Mouse (Mus musculus): Measurements from ENCODE around the gene Gbp5. TPM values are rescaled to one million over a fixed set of nuclear protein-coding genes. Genes with fewer than 3 reads are reported as not detected.
"Not testable (repeated sequence)": the region's sequence is repeated elsewhere in the genome, so short reads cannot be mapped to it uniquely, and the experiment has no call there.

Gbp5 gene
- polyA plus RNA-seq, 1 experiment: 3.0 TPM

DNA sequence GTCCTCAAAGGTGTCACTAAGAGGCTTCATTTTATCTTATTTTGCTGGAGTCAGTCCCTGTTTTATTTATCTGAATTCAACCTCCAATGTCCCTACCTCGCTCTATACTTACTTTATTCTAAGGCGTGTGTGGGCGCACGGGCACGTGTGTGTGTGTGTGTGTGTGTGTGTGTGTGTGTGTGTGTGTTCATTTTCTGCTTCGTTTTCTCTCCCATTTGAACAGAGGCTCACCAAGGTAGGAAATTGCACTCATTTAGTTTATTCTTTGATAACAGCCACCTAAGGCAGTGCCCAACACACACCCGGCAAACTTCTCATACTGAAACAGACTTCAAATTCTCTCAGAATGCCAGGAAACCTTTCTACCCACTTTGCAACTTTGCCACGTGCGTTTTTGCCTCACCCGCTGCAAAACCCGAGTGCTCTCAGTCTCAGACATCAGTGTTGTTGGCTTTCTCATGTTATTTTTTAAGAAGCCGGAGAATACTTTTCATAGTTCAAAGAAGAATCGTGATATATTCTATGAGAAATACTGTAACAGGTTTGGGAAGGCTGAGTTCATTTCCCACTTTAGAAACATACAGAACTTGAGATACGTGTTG lies 67.4 kb downstream of the Gbp5 start:
- no peaks in the 10 kb centered on the region; the same call in 1 of the 2 replicates for H3K4me1 ChIP-seq (ENCODE audit: control insufficient read depth, insufficient read depth, low read length)
- no peak overlapping the region for H3K4me3 ChIP-seq (ENCODE audit: insufficient read depth, low read length)
- TF ChIP-seq CTCF (IDR thresholded peaks at IDR 0.05; ENCODE audit: extremely low read depth, insufficient read depth, low read length) (no peak), POLR2A (IDR thresholded peaks at IDR 0.05; ENCODE audit: extremely low read depth, insufficient read depth, low read length) (no peak)
- no peak overlapping the region for H3K27ac ChIP-seq (ENCODE audit: insufficient read depth, low read length)

- no peak for TF ChIP-seq CTCF (IDR thresholded peaks at IDR 0.05; ENCODE audit: extremely low read depth, insufficient read depth, low read length)
- TF ChIP-seq POLR2A (IDR thresholded peaks at IDR 0.05; ENCODE audit: extremely low read depth, insufficient read depth, low read length): no peak
- no peak overlapping the region for H3K4me3 ChIP-seq (ENCODE audit: insufficient read depth, low read length)
- H3K27ac ChIP-seq (ENCODE audit: insufficient read depth, low read length): no peak overlapping the region
- no peaks in the 10 kb centered on the region; the same call in 1 of the 2 replicates for H3K4me1 ChIP-seq (ENCODE audit: control insufficient read depth, insufficient read depth, low read length)
Observed at GRCm38 (mm10) chr3:142561666-142562065, 67.9 kb downstream of the Gbp5 start.

GRCm38 (mm10) chr3:142567490-142567889 lies 73.7 kb downstream of the Gbp5 start:
- not testable (repeated sequence) for H3K4me1 ChIP-seq (ENCODE audit: control insufficient read depth, insufficient read depth, low read length); H3K27ac ChIP-seq (ENCODE audit: insufficient read depth, low read length); H3K4me3 ChIP-seq (ENCODE audit: insufficient read depth, low read length)

GRCm38 (mm10) chr3:142570738-142571137 lies 77.0 kb downstream of the Gbp5 start:
- Histone ChIP-seq H3K4me1 (ENCODE audit: control insufficient read depth, insufficient read depth, low read length) (no peaks in the 10 kb centered on the region), H3K4me3 (ENCODE audit: insufficient read depth, low read length) (no peak overlapping the region), H3K27ac (ENCODE audit: insufficient read depth, low read length) (no peak overlapping the region)
- no peak for TF ChIP-seq CTCF (IDR thresholded peaks at IDR 0.05; ENCODE audit: extremely low read depth, insufficient read depth, low read length)
- no peak for TF ChIP-seq POLR2A (IDR thresholded peaks at IDR 0.05; ENCODE audit: extremely low read depth, insufficient read depth, low read length)

Other genes with a start within 250 kb of the Gbp5 start
- 18.7 and 19.9 TPM in 2 replicates for gene Pdlim5, start 98.3 kb upstream of the Gbp5 start, polyA plus RNA-seq (2012; rRNA removed)
- 2.2 and 2.9 TPM in 2 replicates for gene Gbp7, start 36.4 kb downstream of the Gbp5 start, polyA plus RNA-seq (2012; rRNA removed)
- gene Gbp3, start 66.0 kb downstream of the Gbp5 start, polyA plus RNA-seq (2012; rRNA removed): 9.1 and 10.0 TPM in 2 replicates
- not detected in 2 replicates for gene Gbp2b, start 100.9 kb downstream of the Gbp5 start, polyA plus RNA-seq (2012; rRNA removed)
- 3.0 and 3.9 TPM in 2 replicates for gene Gbp2, start 126.6 kb downstream of the Gbp5 start, polyA plus RNA-seq (2012; rRNA removed)
- gene Kyat3, start 207.1 kb downstream of the Gbp5 start, polyA plus RNA-seq (2012; rRNA removed): 7.2 and 7.3 TPM in 2 replicates